Mouse (Mus musculus): ENCODE data around the gene St3gal3. TPM values are rescaled to one million over a fixed set of nuclear protein-coding genes. Genes with fewer than 3 reads are reported as not detected.

Gene St3gal3
- polyA plus RNA-seq, 1 experiment from 2014 or later: 7.3 TPM

DNA sequence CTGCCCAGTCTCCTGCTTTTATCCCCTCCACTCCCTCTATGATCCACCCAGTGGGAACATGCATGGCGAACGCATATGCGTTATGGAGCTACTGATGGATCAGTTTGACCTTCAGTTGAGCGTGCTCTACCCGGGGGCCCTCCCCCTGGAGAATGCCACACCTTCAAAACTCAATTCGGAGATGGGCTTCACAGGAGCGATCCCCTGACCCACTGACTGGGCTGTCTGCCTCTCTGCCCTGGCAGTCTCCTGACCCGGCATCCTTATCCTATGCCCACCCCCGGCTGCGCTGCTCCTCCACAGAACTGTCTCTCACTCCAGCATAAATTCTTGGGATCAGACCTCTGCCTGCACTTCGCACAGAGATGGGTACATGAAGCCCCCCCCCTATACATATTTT, 119.6 kb downstream of the St3gal3 start:
- Histone ChIP-seq H3K4me1 (ENCODE audit: control insufficient read depth, insufficient read depth, low read length) (0 out of 2 replicates have a peak, but pooled peaks cover 2% of the 10 kb centered on the region), H3K36me3 (ENCODE audit: control insufficient read depth, insufficient read depth, low read length) (no peaks in the 10 kb centered on the region), H3K9me3 (ENCODE audit: control insufficient read depth, low read length) (no peaks in the 10 kb centered on the region), H3K9ac (ENCODE audit: low read length) (no peak overlapping the region), H3K4me2 (ENCODE audit: low read depth, severe bottlenecking) (no peak overlapping the region), H3K27ac (replicated peaks; ENCODE audit: low read depth, low read length) (no peak overlapping the region), H3K27me3 (ENCODE audit: control insufficient read depth, insufficient read depth, low read length) (no peaks in the 10 kb centered on the region), H3K4me3 (ENCODE audit: low read depth, low read length) (no peak overlapping the region)
- ATAC-seq (ENCODE audit: insufficient number of reproducible peaks, low FRiP score, low TSS enrichment, low read depth) (no peak), DNase-seq (ENCODE audit: low spot score) (no peak)
- 91% methylated on average over 11 of the region's 11 CpGs for WGBS

DNA sequence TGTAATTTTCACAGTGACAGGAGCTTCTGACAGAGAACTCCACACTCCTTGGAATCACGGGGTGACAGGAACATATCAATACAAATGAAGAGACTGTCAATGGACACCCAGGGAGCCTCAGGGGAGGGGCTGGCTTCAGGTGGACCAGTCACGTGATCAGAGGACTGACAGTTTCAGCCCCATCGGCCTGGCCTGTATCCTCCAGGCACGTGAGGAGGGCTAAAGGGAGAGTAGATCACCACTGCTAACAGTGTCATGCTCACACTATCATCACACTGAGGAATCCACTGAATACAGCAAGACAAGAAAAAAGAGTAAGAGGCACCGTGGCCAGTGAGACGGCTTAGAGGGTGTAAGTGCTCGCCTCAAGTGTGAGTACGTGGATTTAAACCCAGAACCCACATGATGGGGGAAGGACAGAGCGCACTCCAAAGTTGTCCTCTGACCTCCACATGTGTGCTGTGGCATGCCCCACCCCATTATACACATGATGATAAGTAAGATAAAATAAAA, 124.0 kb downstream of the St3gal3 start:
- no peak overlapping the region for H3K4me3 ChIP-seq (ENCODE audit: low read depth, low read length)
- H3K27me3 ChIP-seq (ENCODE audit: control insufficient read depth, insufficient read depth, low read length): no peaks in the 10 kb centered on the region
- H3K9me3 ChIP-seq (ENCODE audit: control insufficient read depth, low read length): no peaks in the 10 kb centered on the region
- H3K4me2 ChIP-seq (ENCODE audit: low read depth, severe bottlenecking): no peak overlapping the region
- no peaks in the 10 kb centered on the region for H3K36me3 ChIP-seq (ENCODE audit: control insufficient read depth, insufficient read depth, low read length)
- H3K4me1 ChIP-seq (ENCODE audit: control insufficient read depth, insufficient read depth, low read length): no peaks in the 10 kb centered on the region
- H3K9ac ChIP-seq (ENCODE audit: low read length): no peak overlapping the region
- 81% methylated on average over 9 of the region's 9 CpGs for WGBS
- no peak for DNase-seq (ENCODE audit: low spot score)
- no peak overlapping the region for H3K27ac ChIP-seq (replicated peaks; ENCODE audit: low read depth, low read length)
- ATAC-seq (ENCODE audit: insufficient number of reproducible peaks, low FRiP score, low TSS enrichment, low read depth): no peak

DNA sequence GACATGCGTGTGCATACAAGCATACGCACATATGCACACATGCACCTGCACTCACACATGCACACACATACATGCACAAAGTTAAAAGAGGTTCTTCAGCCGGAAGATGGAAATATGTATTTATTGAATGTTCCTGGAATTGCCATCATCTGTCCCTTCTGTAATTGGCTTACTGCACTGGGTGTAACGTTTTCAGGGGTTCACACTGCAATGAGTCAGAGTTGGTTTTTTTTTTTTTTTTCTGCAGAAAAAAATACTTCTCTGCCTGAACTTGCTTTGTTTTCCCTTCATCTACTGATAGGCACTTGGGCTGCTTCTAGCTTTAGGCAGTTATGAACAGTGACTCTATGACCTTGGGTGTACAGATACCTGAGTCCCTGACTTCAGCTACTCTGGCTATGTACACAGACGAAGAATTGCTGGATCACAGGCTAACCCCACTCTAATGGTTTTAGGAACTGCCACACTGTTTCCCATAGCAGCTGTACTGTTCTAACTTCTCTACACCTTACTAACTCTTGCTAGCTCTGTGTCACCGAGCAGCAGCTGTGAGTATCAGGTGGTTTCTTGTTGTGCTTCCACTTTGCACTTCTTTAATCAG, 126.2 kb downstream of the St3gal3 start:
- H3K4me3 ChIP-seq (ENCODE audit: low read depth, low read length): no peak overlapping the region
- 75% methylated on average over 6 of the region's 6 CpGs for WGBS
- H3K4me1 ChIP-seq (ENCODE audit: control insufficient read depth, insufficient read depth, low read length): no peaks in the 10 kb centered on the region
- H3K36me3 ChIP-seq (ENCODE audit: control insufficient read depth, insufficient read depth, low read length): no peaks in the 10 kb centered on the region
- no peaks in the 10 kb centered on the region for H3K9me3 ChIP-seq (ENCODE audit: control insufficient read depth, low read length)
- ATAC-seq (ENCODE audit: insufficient number of reproducible peaks, low FRiP score, low TSS enrichment, low read depth) (no peak), DNase-seq (ENCODE audit: low spot score) (no peak)
- no peak overlapping the region for H3K4me2 ChIP-seq (ENCODE audit: low read depth, severe bottlenecking)
- H3K27ac ChIP-seq (replicated peaks; ENCODE audit: low read depth, low read length): no peak overlapping the region
- no peaks in the 10 kb centered on the region for H3K27me3 ChIP-seq (ENCODE audit: control insufficient read depth, insufficient read depth, low read length)
- no peak overlapping the region for H3K9ac ChIP-seq (ENCODE audit: low read length)

DNA sequence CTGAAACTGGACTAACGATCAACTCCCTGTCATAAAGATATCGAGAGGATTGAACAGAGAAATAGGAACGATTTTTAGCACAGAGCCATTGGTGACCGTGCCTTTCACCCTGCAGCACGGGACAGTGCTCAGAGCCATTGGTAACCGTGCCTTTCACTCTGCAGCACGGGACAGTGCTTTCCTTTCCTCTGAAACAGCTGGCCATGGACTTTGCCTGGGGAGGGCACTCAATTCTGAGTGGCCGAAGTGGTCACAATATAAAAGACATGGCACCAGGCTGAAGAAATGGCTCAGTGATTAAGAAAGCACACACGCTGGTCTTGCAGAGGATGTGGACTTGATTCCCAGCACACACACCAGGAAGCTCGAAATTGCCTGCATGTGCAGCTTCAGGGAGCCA, 133.4 kb downstream of the St3gal3 start:
- no peak overlapping the region for H3K9ac ChIP-seq (ENCODE audit: low read length)
- no peak overlapping the region for H3K4me3 ChIP-seq (ENCODE audit: low read depth, low read length)
- H3K27me3 ChIP-seq (ENCODE audit: control insufficient read depth, insufficient read depth, low read length): no peaks in the 10 kb centered on the region
- no peak for ATAC-seq (ENCODE audit: insufficient number of reproducible peaks, low FRiP score, low TSS enrichment, low read depth)
- H3K4me1 ChIP-seq (ENCODE audit: control insufficient read depth, insufficient read depth, low read length): peaks cover 25% of the 10 kb centered on the region
- no peak overlapping the region for H3K4me2 ChIP-seq (ENCODE audit: low read depth, severe bottlenecking)
- 64% methylated on average over 10 of the region's 10 CpGs for WGBS
- H3K36me3 ChIP-seq (ENCODE audit: control insufficient read depth, insufficient read depth, low read length): no peaks in the 10 kb centered on the region
- no peak for DNase-seq (ENCODE audit: low spot score)
- H3K9me3 ChIP-seq (ENCODE audit: control insufficient read depth, low read length): no peaks in the 10 kb centered on the region
- peak overlapping the region; percentile 0; the same call in 1 of the 2 replicates for H3K27ac ChIP-seq (replicated peaks; ENCODE audit: low read depth, low read length)

DNA sequence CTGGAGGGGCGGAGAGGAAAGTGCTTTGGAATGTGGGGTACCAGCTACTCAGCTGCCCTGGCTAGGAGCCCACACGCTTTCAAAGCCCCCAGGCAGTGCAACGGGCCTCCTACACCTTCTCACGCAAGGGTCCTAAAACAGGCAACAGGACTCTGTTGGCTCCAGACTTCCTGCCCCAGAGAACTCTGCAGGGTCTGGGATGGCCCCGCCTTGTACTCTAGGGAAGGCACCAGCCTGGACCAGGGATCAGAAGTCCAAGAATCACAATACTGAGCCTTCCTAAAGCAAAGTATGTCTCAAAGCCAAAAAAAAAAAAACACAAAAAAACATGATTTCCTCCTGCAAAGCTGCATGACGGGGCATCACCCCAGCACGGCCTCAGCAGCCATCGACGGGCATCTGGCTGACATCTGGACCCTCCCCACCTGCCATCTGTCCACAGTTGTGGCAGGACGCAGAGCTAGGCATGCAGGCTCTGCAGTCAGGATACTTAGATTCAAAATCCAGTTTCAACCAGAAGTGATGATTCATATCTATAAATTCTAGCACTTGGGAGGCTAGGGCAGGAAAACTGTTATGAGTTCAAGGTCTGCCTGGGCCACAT, 134.0 kb downstream of the St3gal3 start:
- peak; percentile 72 for DNase-seq (ENCODE audit: low spot score)
- H3K9ac ChIP-seq (ENCODE audit: low read length): 0 out of 2 replicates have a peak overlapping the region, but pooled peaks have one; percentile 24
- H3K27ac ChIP-seq (replicated peaks; ENCODE audit: low read depth, low read length): peak overlapping the region; percentile 51; the same call in 1 of the 2 replicates
- no peak; the same call in 1 of the 2 replicates for ATAC-seq (ENCODE audit: insufficient number of reproducible peaks, low FRiP score, low TSS enrichment, low read depth)
- H3K27me3 ChIP-seq (ENCODE audit: control insufficient read depth, insufficient read depth, low read length): no peaks in the 10 kb centered on the region
- WGBS: 16% methylated on average over 10 of the region's 10 CpGs
- no peak overlapping the region for H3K4me3 ChIP-seq (ENCODE audit: low read depth, low read length)
- H3K4me2 ChIP-seq (ENCODE audit: low read depth, severe bottlenecking): no peak overlapping the region
- H3K9me3 ChIP-seq (ENCODE audit: control insufficient read depth, low read length): no peaks in the 10 kb centered on the region
- H3K4me1 ChIP-seq (ENCODE audit: control insufficient read depth, insufficient read depth, low read length): peaks cover 25% of the 10 kb centered on the region
- no peaks in the 10 kb centered on the region for H3K36me3 ChIP-seq (ENCODE audit: control insufficient read depth, insufficient read depth, low read length)

DNA sequence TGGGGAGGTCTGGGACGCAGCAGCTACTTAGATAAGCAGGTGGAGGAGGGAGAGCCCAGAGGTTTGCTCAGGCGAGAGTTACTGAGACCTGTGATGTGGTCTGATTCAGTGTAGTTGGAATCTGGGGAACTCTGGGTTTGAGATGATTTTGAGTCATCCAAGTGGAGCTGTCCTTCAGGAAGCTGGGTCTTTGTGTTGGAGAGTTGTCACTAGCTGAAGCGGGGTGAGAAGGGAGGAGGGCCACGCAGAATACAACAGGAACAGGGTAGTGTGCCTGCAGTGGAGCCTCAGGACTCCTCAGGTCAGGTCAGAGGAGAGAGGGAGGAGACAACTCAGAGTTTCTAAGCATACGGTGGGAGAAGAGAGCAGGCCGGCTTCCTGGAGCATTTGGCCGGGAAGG, 134.8 kb downstream of the St3gal3 start:
- Histone ChIP-seq H3K27ac (replicated peaks; ENCODE audit: low read depth, low read length) (0 out of 2 replicates have a peak overlapping the region, but pooled peaks have one; percentile 51), H3K4me1 (ENCODE audit: control insufficient read depth, insufficient read depth, low read length) (peaks cover 25% of the 10 kb centered on the region), H3K9me3 (ENCODE audit: control insufficient read depth, low read length) (no peaks in the 10 kb centered on the region), H3K9ac (ENCODE audit: low read length) (no peak overlapping the region), H3K36me3 (ENCODE audit: control insufficient read depth, insufficient read depth, low read length) (no peaks in the 10 kb centered on the region), H3K4me2 (ENCODE audit: low read depth, severe bottlenecking) (no peak overlapping the region), H3K4me3 (ENCODE audit: low read depth, low read length) (no peak overlapping the region), H3K27me3 (ENCODE audit: control insufficient read depth, insufficient read depth, low read length) (no peaks in the 10 kb centered on the region)
- no peak for DNase-seq (ENCODE audit: low spot score)
- 52% methylated on average over 7 of the region's 7 CpGs for WGBS
- ATAC-seq (ENCODE audit: insufficient number of reproducible peaks, low FRiP score, low TSS enrichment, low read depth): no peak

DNA sequence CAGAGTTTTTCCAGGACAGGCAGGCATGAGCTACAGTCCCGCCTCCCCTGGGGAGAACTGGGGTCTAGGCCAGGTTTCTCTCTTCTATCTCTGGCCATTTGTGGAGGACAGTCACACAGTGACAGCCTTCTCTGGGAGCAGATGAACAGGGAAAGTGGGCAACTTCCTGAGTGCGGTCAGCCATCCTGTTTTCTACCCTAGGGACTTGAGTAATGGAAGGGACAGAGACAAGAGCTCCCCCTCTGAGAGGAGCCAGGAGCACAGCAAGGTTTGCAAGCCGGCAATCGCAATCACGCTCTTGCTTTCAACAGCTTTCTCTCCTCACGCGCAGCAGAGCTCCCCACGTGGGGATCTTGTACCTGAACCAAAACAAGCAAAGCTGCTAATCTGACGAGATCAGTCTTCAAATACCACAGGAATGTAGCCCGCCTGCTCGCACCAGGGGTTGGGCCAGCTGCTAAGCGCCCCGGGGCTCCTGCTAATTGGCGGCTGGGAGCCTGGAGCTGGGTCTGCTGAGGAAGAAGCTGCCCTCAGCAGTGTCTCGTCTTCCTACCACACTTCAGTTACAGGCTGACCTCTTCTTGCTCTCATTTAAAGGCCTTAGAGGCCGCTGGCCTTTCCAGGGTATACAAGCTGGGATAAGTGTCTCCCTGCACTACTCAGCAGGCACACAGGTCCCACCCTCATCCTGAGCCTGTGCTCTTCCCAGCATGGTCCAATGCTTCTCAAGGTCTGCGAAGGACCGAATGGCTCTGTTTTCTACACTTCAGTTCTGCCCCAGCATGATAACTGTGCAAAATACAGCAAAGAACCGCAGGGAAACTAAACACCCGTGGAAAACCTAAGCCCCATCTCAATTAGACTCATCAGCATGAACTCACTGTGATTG, 137.1 kb downstream of the St3gal3 start:
- no peak overlapping the region for H3K4me3 ChIP-seq (ENCODE audit: low read depth, low read length)
- peaks cover 25% of the 10 kb centered on the region for H3K4me1 ChIP-seq (ENCODE audit: control insufficient read depth, insufficient read depth, low read length)

DNA sequence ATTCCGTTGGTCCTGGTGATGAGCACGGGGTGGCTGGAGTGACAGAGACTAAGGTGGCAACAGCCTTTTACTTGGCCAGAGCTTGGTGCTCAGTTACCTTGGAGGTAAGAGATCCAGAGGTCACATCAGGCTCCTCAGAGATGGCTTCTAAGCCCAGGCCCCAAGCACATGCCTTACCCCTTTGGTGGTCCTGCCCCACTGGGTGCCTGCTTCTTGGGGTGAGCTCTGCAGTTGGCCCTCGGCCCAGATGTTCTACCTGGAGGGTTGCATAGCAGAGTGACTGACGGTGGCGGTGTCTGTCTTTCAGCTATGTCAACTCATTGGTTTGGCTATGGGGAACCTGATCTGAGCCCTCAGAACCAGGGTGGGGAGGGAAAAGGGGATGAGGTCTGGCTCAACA, 138.0 kb downstream of the St3gal3 start:
- DNase-seq (ENCODE audit: low spot score) (no peak), ATAC-seq (ENCODE audit: insufficient number of reproducible peaks, low FRiP score, low TSS enrichment, low read depth) (no peak)
- H3K4me3 ChIP-seq (ENCODE audit: low read depth, low read length): no peak overlapping the region
- no peak overlapping the region for H3K9ac ChIP-seq (ENCODE audit: low read length)
- H3K4me2 ChIP-seq (ENCODE audit: low read depth, severe bottlenecking): no peak overlapping the region
- H3K4me1 ChIP-seq (ENCODE audit: control insufficient read depth, insufficient read depth, low read length): peaks cover 25% of the 10 kb centered on the region
- 91% methylated on average over 5 of the region's 5 CpGs for WGBS
- H3K27ac ChIP-seq (replicated peaks; ENCODE audit: low read depth, low read length): no peak overlapping the region
- no peaks in the 10 kb centered on the region for H3K36me3 ChIP-seq (ENCODE audit: control insufficient read depth, insufficient read depth, low read length)
- H3K9me3 ChIP-seq (ENCODE audit: control insufficient read depth, low read length): no peaks in the 10 kb centered on the region
- no peaks in the 10 kb centered on the region for H3K27me3 ChIP-seq (ENCODE audit: control insufficient read depth, insufficient read depth, low read length)

More for the DNA sequence above, 137.1 kb downstream of the St3gal3 start:
- Histone ChIP-seq H3K9ac (ENCODE audit: low read length) (no peak overlapping the region), H3K4me2 (ENCODE audit: low read depth, severe bottlenecking) (no peak overlapping the region; the same call in 1 of the 2 replicates), H3K36me3 (ENCODE audit: control insufficient read depth, insufficient read depth, low read length) (no peaks in the 10 kb centered on the region), H3K27me3 (ENCODE audit: control insufficient read depth, insufficient read depth, low read length) (no peaks in the 10 kb centered on the region), H3K9me3 (ENCODE audit: control insufficient read depth, low read length) (no peaks in the 10 kb centered on the region), H3K27ac (replicated peaks; ENCODE audit: low read depth, low read length) (0 out of 2 replicates have a peak overlapping the region, but pooled peaks have one; percentile 10)
- 16% methylated on average over 20 of the region's 20 CpGs for WGBS
- ATAC-seq (ENCODE audit: insufficient number of reproducible peaks, low FRiP score, low TSS enrichment, low read depth) (no peak), DNase-seq (ENCODE audit: low spot score) (peak; percentile 68)
